7 mouse cellular contexts compared by ENCODE assay signal in the genomic region with DNA sequence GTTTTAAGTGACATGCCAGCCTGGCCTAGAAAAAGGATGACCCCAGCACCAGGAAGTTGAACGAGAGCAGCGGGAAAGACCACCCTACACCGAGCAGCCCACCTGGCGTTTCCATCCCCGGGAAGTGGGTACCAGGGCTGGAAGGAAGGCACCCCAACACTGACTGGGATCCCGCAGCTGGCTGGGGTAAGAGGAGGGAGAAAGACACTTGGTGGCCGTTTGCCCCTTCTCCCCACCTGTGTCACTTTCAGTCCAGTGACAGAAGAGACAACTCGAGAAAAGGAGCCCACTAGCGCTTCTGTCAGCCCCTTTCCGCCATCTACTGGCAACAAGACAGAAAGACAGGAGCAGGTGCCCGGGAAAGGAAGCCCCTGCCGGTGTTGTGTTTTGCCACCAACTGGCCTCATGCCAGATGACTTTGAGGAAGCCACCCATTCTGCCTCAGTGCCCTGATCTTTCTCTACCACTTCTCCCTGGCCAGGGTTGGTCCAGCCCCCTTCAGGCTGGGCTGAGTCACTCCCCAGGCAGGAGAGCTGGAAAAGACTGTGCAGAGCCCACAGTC. TPM values are rescaled to one million over a fixed set of nuclear protein-coding genes. Genes with fewer than 3 reads are reported as not detected.
DNase-seq lines count a peak whose midpoint lies in the region; ATAC-seq and TF ChIP-seq lines count a peak whose summit lies in the region.

Gene Rufy4, plus strand, starts transcription at position 551 of the 562 bp plus-strand sequence.

- no peaks in the 10 kb centered on the region for H3K36me3 ChIP-seq in intestine, postnatal 0 days (ENCODE audit: control insufficient read depth, insufficient read depth)
- no peaks in the 10 kb centered on the region for H3K36me3 ChIP-seq in limb, embryonic 10.5 days
- H3K36me3 ChIP-seq in midbrain, embryonic 12.5 days: no peaks in the 10 kb centered on the region

- peak; percentile 71 for DNase-seq in adrenal gland, adult 8-10 months
- DNase-seq in embryo, embryonic 11 days: peak; percentile 87
- peak; percentile 97 for DNase-seq in heart, adult 11 months
- DNase-seq in limb, embryonic 10.5 days (ENCODE audit: low spot score): peak; percentile 79
- peak; percentile 60 for DNase-seq in skeletal muscle tissue, adult 2 months (ENCODE audit: low read depth, low spot score)

- peaks cover 6% of the 10 kb centered on the region; the same call in 1 of the 2 replicates for H3K27me3 ChIP-seq in intestine, postnatal 0 days (replicated peaks; ENCODE audit: control insufficient read depth, insufficient read depth, low read length)
- H3K27me3 ChIP-seq in limb, embryonic 10.5 days (ENCODE audit: low read depth, poor library complexity, severe bottlenecking): peaks cover 64% of the 10 kb centered on the region
- peaks cover 62% of the 10 kb centered on the region for H3K27me3 ChIP-seq in midbrain, embryonic 12.5 days

- H3K4me3 ChIP-seq in intestine, postnatal 0 days (ENCODE audit: low read depth, low read length): peak within 1 kb of the TSS; percentile 53
- peak within 1 kb of the TSS; percentile 63 for H3K4me3 ChIP-seq in limb, embryonic 10.5 days
- peak within 1 kb of the TSS; percentile 54 for H3K4me3 ChIP-seq in midbrain, embryonic 12.5 days

- no peak within 1 kb of the TSS for H3K27ac ChIP-seq in intestine, postnatal 0 days (ENCODE audit: low read depth, low read length)
- H3K27ac ChIP-seq in limb, embryonic 10.5 days: peak within 1 kb of the TSS; percentile 74
- H3K27ac ChIP-seq in midbrain, embryonic 12.5 days (replicated peaks): no peak within 1 kb of the TSS

- 1% methylated on average over 12 of the region's 12 CpGs for WGBS in intestine, postnatal 0 days
- WGBS in limb, embryonic 10.5 days: 1% methylated on average over 12 of the region's 12 CpGs
- WGBS in midbrain, embryonic 12.5 days: 0% methylated on average over 12 of the region's 12 CpGs

- H3K9ac ChIP-seq in intestine, postnatal 0 days (ENCODE audit: low read depth, low read length): peak within 1 kb of the TSS; percentile 31
- H3K9ac ChIP-seq in midbrain, embryonic 12.5 days (replicated peaks): peak within 1 kb of the TSS; percentile 60

- TF ChIP-seq CTCF in intestine, postnatal 0 days (IDR thresholded peaks at IDR 0.05; ENCODE audit: low read depth): peak; percentile 85

- ATAC-seq in intestine, postnatal 0 days: peak; percentile 36; the same call in 1 of the 2 replicates
- ATAC-seq in midbrain, embryonic 12.5 days (ENCODE audit: low FRiP score, low read depth): peak; percentile 52

- no peaks in the 10 kb centered on the region for H3K9me3 ChIP-seq in intestine, postnatal 0 days (ENCODE audit: control insufficient read depth)
- no peaks in the 10 kb centered on the region for H3K9me3 ChIP-seq in limb, embryonic 10.5 days (replicated peaks)
- no peaks in the 10 kb centered on the region for H3K9me3 ChIP-seq in midbrain, embryonic 12.5 days

- no peaks in the 10 kb centered on the region for H3K4me1 ChIP-seq in intestine, postnatal 0 days (replicated peaks; ENCODE audit: control insufficient read depth, insufficient read depth, low read length)
- peaks cover 26% of the 10 kb centered on the region for H3K4me1 ChIP-seq in limb, embryonic 10.5 days
- peaks cover 18% of the 10 kb centered on the region for H3K4me1 ChIP-seq in midbrain, embryonic 12.5 days

- H3K4me2 ChIP-seq in intestine, postnatal 0 days (replicated peaks; ENCODE audit: low read depth): peak within 1 kb of the TSS; percentile 98
- H3K4me2 ChIP-seq in midbrain, embryonic 12.5 days (replicated peaks): peak within 1 kb of the TSS; percentile 68

RNA-seq across cellular contexts. Expression of gene Rufy4, which starts in this region (rescaled TPM):
- total RNA-seq in adrenal gland, adult 8-10 months (2022): 1 to 10 TPM; 1.3 to 4.4 (median 2.8) TPM
- 0.10 TPM in 1 of 2 replicates, not detected in the other for polyA plus RNA-seq in intestine, postnatal 0 days (2015; fragmentation: Nextera tagmentation; extraction: Ambion mirVana)
- polyA plus RNA-seq in limb, embryonic 10.5 days (2016; fragmentation: Nextera tagmentation; extraction: Ambion mirVana): 0.08 and 0.13 TPM in 2 replicates
- polyA plus RNA-seq in midbrain, embryonic 12.5 days (2016; fragmentation: Nextera tagmentation; extraction: Ambion mirVana): 0.37 and 0.67 TPM in 2 replicates

Comparison
In these comparisons a context has a peak if more than half of its experiments do, and no peak if none do; other contexts are left out.
1. Peak in ATAC-seq, H3K4me3 ChIP-seq, H3K9ac ChIP-seq and H3K4me2 ChIP-seq in intestine, postnatal 0 days; RNA of the gene not detected or under 1 TPM.
2. Peak in DNase-seq, H3K4me3 ChIP-seq and H3K27ac ChIP-seq in limb, embryonic 10.5 days; RNA of the gene not detected or under 1 TPM.
3. Peak in ATAC-seq, H3K4me3 ChIP-seq, H3K9ac ChIP-seq and H3K4me2 ChIP-seq in midbrain, embryonic 12.5 days; RNA of the gene not detected or under 1 TPM.